Mouse (Mus musculus): ENCODE data around the gene Ccdc12. TPM values are rescaled to one million over a fixed set of nuclear protein-coding genes. Genes with fewer than 3 reads are reported as not detected.

The Ccdc12 gene
- polyA plus RNA-seq, 1 experiment = 25.9 TPM

- Histone ChIP-seq H3K4me3 (replicated peaks) (no peak overlapping the region), H3K36me3 (ENCODE audit: control insufficient read depth) (peaks cover 48% of the 10 kb centered on the region), H3K9me3 (ENCODE audit: control insufficient read depth, low read length) (no peaks in the 10 kb centered on the region), H3K27me3 (ENCODE audit: control insufficient read depth) (no peaks in the 10 kb centered on the region), H3K4me1 (ENCODE audit: control insufficient read depth) (peaks cover 28% of the 10 kb centered on the region)
- no peak for TF ChIP-seq GATA1 (IDR thresholded peaks at IDR 0.05; ENCODE audit: low read length)
- TF ChIP-seq TAL1 (IDR thresholded peaks at IDR 0.05; ENCODE audit: low read length) = no peak
Measured at GRCm38 (mm10) chr9:110706784-110707183, 50.5 kb downstream of the Ccdc12 start.

DNA sequence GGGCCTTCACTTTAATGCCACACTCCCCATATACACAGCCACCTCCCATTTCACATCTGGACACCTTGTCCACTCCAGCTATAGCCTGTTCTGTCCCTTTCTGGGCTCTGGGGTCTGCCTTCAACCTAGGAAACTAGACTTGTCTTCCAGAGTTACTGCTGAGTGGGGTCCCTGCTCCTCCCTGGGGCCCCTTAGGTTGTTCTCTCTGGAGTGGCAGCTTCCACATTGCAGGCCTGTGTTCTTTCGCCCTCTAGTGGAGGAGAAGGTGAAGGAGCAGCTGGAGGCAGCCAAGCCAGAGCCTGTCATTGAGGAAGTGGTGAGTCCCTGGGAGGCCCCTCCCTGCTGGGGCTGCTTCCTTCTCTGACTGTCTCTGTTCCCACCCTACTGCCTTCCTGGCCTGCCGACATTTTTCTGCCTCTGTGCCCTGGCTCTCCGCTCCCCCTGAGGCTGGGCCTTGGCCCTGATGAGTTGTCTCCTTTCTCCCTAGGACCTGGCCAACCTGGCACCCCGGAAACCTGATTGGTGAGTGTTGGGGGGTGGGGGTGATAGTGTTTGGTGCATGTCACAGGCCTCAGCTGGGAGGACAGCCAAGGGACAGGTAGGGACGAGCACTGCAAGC is 53.4 kb downstream of the Ccdc12 start:
- Histone ChIP-seq H3K4me3 (replicated peaks) (no peak overlapping the region), H3K36me3 (ENCODE audit: control insufficient read depth) (peaks cover 53% of the 10 kb centered on the region), H3K4me1 (ENCODE audit: control insufficient read depth) (peaks cover 13% of the 10 kb centered on the region), H3K27me3 (ENCODE audit: control insufficient read depth) (no peaks in the 10 kb centered on the region), H3K9me3 (ENCODE audit: control insufficient read depth, low read length) (no peaks in the 10 kb centered on the region)
- no peak for TF ChIP-seq TAL1 (IDR thresholded peaks at IDR 0.05; ENCODE audit: low read length)

- Histone ChIP-seq H3K4me1 (ENCODE audit: control insufficient read depth) (peaks cover 13% of the 10 kb centered on the region), H3K9me3 (ENCODE audit: control insufficient read depth, low read length) (no peaks in the 10 kb centered on the region), H3K27me3 (ENCODE audit: control insufficient read depth) (no peaks in the 10 kb centered on the region), H3K36me3 (ENCODE audit: control insufficient read depth) (peaks cover 67% of the 10 kb centered on the region), H3K4me3 (replicated peaks) (no peak overlapping the region)
- TF ChIP-seq TAL1 (IDR thresholded peaks at IDR 0.05; ENCODE audit: low read length) (no peak), GATA1 (IDR thresholded peaks at IDR 0.05; ENCODE audit: low read length) (no peak)
Measured at GRCm38 (mm10) chr9:110711532-110711931, 55.2 kb downstream of the Ccdc12 start.

- H3K9me3 ChIP-seq (ENCODE audit: control insufficient read depth, low read length) = no peaks in the 10 kb centered on the region
- TF ChIP-seq GATA1 (IDR thresholded peaks at IDR 0.05; ENCODE audit: low read length) (no peak), TAL1 (IDR thresholded peaks at IDR 0.05; ENCODE audit: low read length) (no peak)
- peaks cover 13% of the 10 kb centered on the region for H3K4me1 ChIP-seq (ENCODE audit: control insufficient read depth)
- H3K27me3 ChIP-seq (ENCODE audit: control insufficient read depth) = no peaks in the 10 kb centered on the region
- no peak overlapping the region for H3K4me3 ChIP-seq (replicated peaks)
- peaks cover 67% of the 10 kb centered on the region for H3K36me3 ChIP-seq (ENCODE audit: control insufficient read depth)
Measured at GRCm38 (mm10) chr9:110711996-110712395, 55.7 kb downstream of the Ccdc12 start.

GRCm38 (mm10) chr9:110712545-110712944 is 56.2 kb downstream of the Ccdc12 start:
- Histone ChIP-seq H3K36me3 (ENCODE audit: control insufficient read depth) (peaks cover 67% of the 10 kb centered on the region), H3K27me3 (ENCODE audit: control insufficient read depth) (no peaks in the 10 kb centered on the region), H3K9me3 (ENCODE audit: control insufficient read depth, low read length) (no peaks in the 10 kb centered on the region), H3K4me1 (ENCODE audit: control insufficient read depth) (peaks cover 13% of the 10 kb centered on the region), H3K4me3 (replicated peaks) (no peak overlapping the region)
- TF ChIP-seq TAL1 (IDR thresholded peaks at IDR 0.05; ENCODE audit: low read length) (no peak), GATA1 (IDR thresholded peaks at IDR 0.05; ENCODE audit: low read length) (no peak)

GRCm38 (mm10) chr9:110713389-110713788 is 57.1 kb downstream of the Ccdc12 start:
- peaks cover 13% of the 10 kb centered on the region for H3K4me1 ChIP-seq (ENCODE audit: control insufficient read depth)
- peaks cover 61% of the 10 kb centered on the region for H3K36me3 ChIP-seq (ENCODE audit: control insufficient read depth)
- no peaks in the 10 kb centered on the region for H3K27me3 ChIP-seq (ENCODE audit: control insufficient read depth)
- no peaks in the 10 kb centered on the region for H3K9me3 ChIP-seq (ENCODE audit: control insufficient read depth, low read length)
- H3K4me3 ChIP-seq (replicated peaks) = no peak overlapping the region
- no peak for TF ChIP-seq TAL1 (IDR thresholded peaks at IDR 0.05; ENCODE audit: low read length)
- no peak for TF ChIP-seq GATA1 (IDR thresholded peaks at IDR 0.05; ENCODE audit: low read length)

DNA sequence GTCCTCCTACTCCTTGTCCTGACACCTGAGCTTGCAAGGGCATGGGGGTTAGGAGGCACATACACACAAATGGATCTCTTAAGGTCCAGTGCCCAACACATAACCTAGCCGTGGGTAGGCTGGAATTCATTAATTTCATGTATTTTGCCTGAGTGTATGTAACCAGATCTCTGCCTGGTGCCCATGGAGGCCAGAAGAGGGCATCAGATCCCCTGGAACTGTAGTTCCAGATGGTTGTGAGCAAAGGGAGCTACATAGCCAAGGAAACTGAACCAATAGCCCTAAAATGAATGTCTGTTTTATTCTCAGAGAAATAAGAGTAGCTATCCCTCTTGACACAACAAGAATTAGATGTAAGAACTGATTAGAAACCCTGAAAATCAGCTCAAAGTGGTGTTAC is 59.1 kb downstream of the Ccdc12 start:
- H3K27me3 ChIP-seq (ENCODE audit: control insufficient read depth) = no peaks in the 10 kb centered on the region
- no peaks in the 10 kb centered on the region; the same call in 1 of the 2 replicates for H3K4me1 ChIP-seq (ENCODE audit: control insufficient read depth)
- H3K4me3 ChIP-seq (replicated peaks) = no peak overlapping the region
- TF ChIP-seq TAL1 (IDR thresholded peaks at IDR 0.05; ENCODE audit: low read length) = no peak
- TF ChIP-seq GATA1 (IDR thresholded peaks at IDR 0.05; ENCODE audit: low read length) = no peak
- no peaks in the 10 kb centered on the region for H3K9me3 ChIP-seq (ENCODE audit: control insufficient read depth, low read length)
- peaks cover 46% of the 10 kb centered on the region for H3K36me3 ChIP-seq (ENCODE audit: control insufficient read depth)

DNA sequence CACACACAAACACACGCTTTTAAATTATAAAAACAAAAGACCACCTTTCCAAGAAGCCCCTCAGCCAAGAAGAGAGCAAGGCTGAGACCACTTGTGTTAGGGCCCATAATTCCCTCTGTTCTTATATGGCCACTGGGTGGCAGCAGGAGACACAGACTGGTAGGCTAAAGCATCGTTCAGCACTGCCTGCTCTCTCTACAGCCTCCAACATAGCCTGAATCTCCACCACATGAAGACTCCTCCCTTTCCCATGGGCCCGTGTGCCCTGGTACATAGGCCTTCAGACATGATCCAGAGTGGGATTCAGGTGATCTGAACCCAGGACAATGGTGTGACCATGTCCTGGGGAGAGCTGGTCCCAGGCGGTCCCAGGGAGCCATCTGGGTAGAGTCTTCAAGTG is 60.5 kb downstream of the Ccdc12 start:
- Histone ChIP-seq H3K9me3 (ENCODE audit: control insufficient read depth, low read length) (no peaks in the 10 kb centered on the region), H3K4me1 (ENCODE audit: control insufficient read depth) (no peaks in the 10 kb centered on the region; the same call in 1 of the 2 replicates), H3K4me3 (replicated peaks) (no peak overlapping the region), H3K36me3 (ENCODE audit: control insufficient read depth) (peaks cover 34% of the 10 kb centered on the region), H3K27me3 (ENCODE audit: control insufficient read depth) (no peaks in the 10 kb centered on the region)
- TF ChIP-seq TAL1 (IDR thresholded peaks at IDR 0.05; ENCODE audit: low read length) = no peak
- no peak for TF ChIP-seq GATA1 (IDR thresholded peaks at IDR 0.05; ENCODE audit: low read length)

GRCm38 (mm10) chr9:110718071-110718470 is 61.8 kb downstream of the Ccdc12 start:
- no peak for TF ChIP-seq TAL1 (IDR thresholded peaks at IDR 0.05; ENCODE audit: low read length)
- no peak for TF ChIP-seq GATA1 (IDR thresholded peaks at IDR 0.05; ENCODE audit: low read length)
- H3K27me3 ChIP-seq (ENCODE audit: control insufficient read depth) = no peaks in the 10 kb centered on the region
- H3K4me3 ChIP-seq (replicated peaks) = no peak overlapping the region
- H3K36me3 ChIP-seq (ENCODE audit: control insufficient read depth) = peaks cover 24% of the 10 kb centered on the region
- no peaks in the 10 kb centered on the region; the same call in 1 of the 2 replicates for H3K4me1 ChIP-seq (ENCODE audit: control insufficient read depth)
- H3K9me3 ChIP-seq (ENCODE audit: control insufficient read depth, low read length) = no peaks in the 10 kb centered on the region

GRCm38 (mm10) chr9:110718810-110719209 is 62.5 kb downstream of the Ccdc12 start:
- H3K4me3 ChIP-seq (replicated peaks) = no peak overlapping the region
- no peaks in the 10 kb centered on the region; the same call in 1 of the 2 replicates for H3K4me1 ChIP-seq (ENCODE audit: control insufficient read depth)
- TF ChIP-seq GATA1 (IDR thresholded peaks at IDR 0.05; ENCODE audit: low read length) = no peak
- no peak for TF ChIP-seq TAL1 (IDR thresholded peaks at IDR 0.05; ENCODE audit: low read length)
- 0 out of 2 replicates have a peak, but pooled peaks cover 2% of the 10 kb centered on the region for H3K9me3 ChIP-seq (ENCODE audit: control insufficient read depth, low read length)
- peaks cover 23% of the 10 kb centered on the region for H3K36me3 ChIP-seq (ENCODE audit: control insufficient read depth)
- no peaks in the 10 kb centered on the region for H3K27me3 ChIP-seq (ENCODE audit: control insufficient read depth)

Data from erythroblast, embryonic 14.5 days (primary cell).